Mouse (Mus musculus): ENCODE data around the gene Rab22a. TPM values are rescaled to one million over a fixed set of nuclear protein-coding genes. Genes with fewer than 3 reads are reported as not detected.

Gene Rab22a
- polyA plus RNA-seq, 1 experiment from 2014 or later, result 14.0 TPM

- peak within 1 kb of the TSS; percentile 93 for H3K27ac ChIP-seq (ENCODE audit: low read depth)
- H3K27me3 ChIP-seq (ENCODE audit: insufficient read depth, low read length), result no peaks in the 10 kb centered on the region
- peak within 1 kb of the TSS; percentile 78 for H3K4me2 ChIP-seq (ENCODE audit: low read depth, low read length)
- no peaks in the 10 kb centered on the region for H3K9me3 ChIP-seq (ENCODE audit: low read length)
- no peaks in the 10 kb centered on the region for H3K36me3 ChIP-seq (replicated peaks; ENCODE audit: insufficient read depth, low read length)
- H3K4me3 ChIP-seq (ENCODE audit: low read depth, low read length), result peak within 1 kb of the TSS; percentile 93
- peak; percentile 45 for TF ChIP-seq CTCF (IDR thresholded peaks at IDR 0.05; ENCODE audit: low read depth)
- no peak for TF ChIP-seq EP300 (IDR thresholded peaks at IDR 0.05; ENCODE audit: low read depth)
- peak within 1 kb of the TSS; percentile 82 for H3K9ac ChIP-seq (replicated peaks)
- peak; percentile 99 for DNase-seq
- WGBS (ENCODE audit: insufficient replicate concordance), result 2% methylated on average over 70 of the region's 70 CpGs
- peak; percentile 98 for ATAC-seq
- H3K4me1 ChIP-seq (ENCODE audit: insufficient read depth), result peaks cover 26% of the 10 kb centered on the region
These were observed 77.8 kb downstream of the Rab22a start, which contains the start of gene Vapb for GRCm38 (mm10) chr2:173737222-173737989. TSS of gene Vapb (plus strand) at chr2:173737511.

- Histone ChIP-seq H3K27me3 (ENCODE audit: insufficient read depth, low read length) (no peaks in the 10 kb centered on the region), H3K9ac (replicated peaks) (peak overlapping the region; percentile 82), H3K4me1 (ENCODE audit: insufficient read depth) (peaks cover 26% of the 10 kb centered on the region), H3K36me3 (replicated peaks; ENCODE audit: insufficient read depth, low read length) (no peaks in the 10 kb centered on the region), H3K9me3 (ENCODE audit: low read length) (no peaks in the 10 kb centered on the region), H3K4me2 (ENCODE audit: low read depth, low read length) (peak overlapping the region; percentile 78), H3K4me3 (ENCODE audit: low read depth, low read length) (peak overlapping the region; percentile 93), H3K27ac (ENCODE audit: low read depth) (peak overlapping the region; percentile 93; the same call in 1 of the 2 replicates)
- ATAC-seq, result no peak
- no peak for DNase-seq
- no peak for TF ChIP-seq EP300 (IDR thresholded peaks at IDR 0.05; ENCODE audit: low read depth)
- TF ChIP-seq CTCF (IDR thresholded peaks at IDR 0.05; ENCODE audit: low read depth), result no peak
- 40% methylated on average over 9 of the region's 9 CpGs for WGBS (ENCODE audit: insufficient replicate concordance)
These were observed 78.7 kb downstream of the Rab22a start for GRCm38 (mm10) chr2:173738232-173738631.

- no peaks in the 10 kb centered on the region for H3K36me3 ChIP-seq (replicated peaks; ENCODE audit: insufficient read depth, low read length)
- TF ChIP-seq CTCF (IDR thresholded peaks at IDR 0.05; ENCODE audit: low read depth) (no peak), EP300 (IDR thresholded peaks at IDR 0.05; ENCODE audit: low read depth) (no peak)
- peaks cover 26% of the 10 kb centered on the region for H3K4me1 ChIP-seq (ENCODE audit: insufficient read depth)
- H3K4me2 ChIP-seq (ENCODE audit: low read depth, low read length), result peak overlapping the region; percentile 11; the same call in 1 of the 2 replicates
- no peak overlapping the region for H3K9ac ChIP-seq (replicated peaks)
- H3K9me3 ChIP-seq (ENCODE audit: low read length), result no peaks in the 10 kb centered on the region
- no peaks in the 10 kb centered on the region for H3K27me3 ChIP-seq (ENCODE audit: insufficient read depth, low read length)
- WGBS (ENCODE audit: insufficient replicate concordance), result 62% methylated on average over 7 of the region's 7 CpGs
- DNase-seq (no peak), ATAC-seq (no peak)
- no peak overlapping the region for H3K27ac ChIP-seq (ENCODE audit: low read depth)
- no peak overlapping the region for H3K4me3 ChIP-seq (ENCODE audit: low read depth, low read length)
These were observed 79.5 kb downstream of the Rab22a start for GRCm38 (mm10) chr2:173739107-173739506.

GRCm38 (mm10) chr2:173742090-173742489, 82.5 kb downstream of the Rab22a start:
- no peaks in the 10 kb centered on the region for H3K36me3 ChIP-seq (replicated peaks; ENCODE audit: insufficient read depth, low read length)
- H3K4me1 ChIP-seq (ENCODE audit: insufficient read depth), result peaks cover 33% of the 10 kb centered on the region
- H3K27ac ChIP-seq (ENCODE audit: low read depth), result no peak overlapping the region
- H3K27me3 ChIP-seq (ENCODE audit: insufficient read depth, low read length), result no peaks in the 10 kb centered on the region
- TF ChIP-seq CTCF (IDR thresholded peaks at IDR 0.05; ENCODE audit: low read depth) (no peak), EP300 (IDR thresholded peaks at IDR 0.05; ENCODE audit: low read depth) (no peak)
- H3K9ac ChIP-seq (replicated peaks), result no peak overlapping the region
- WGBS (ENCODE audit: insufficient replicate concordance), result 64% methylated on average over 13 of the region's 13 CpGs
- no peak overlapping the region for H3K4me3 ChIP-seq (ENCODE audit: low read depth, low read length)
- no peak overlapping the region for H3K4me2 ChIP-seq (ENCODE audit: low read depth, low read length)
- no peak for DNase-seq
- no peaks in the 10 kb centered on the region for H3K9me3 ChIP-seq (ENCODE audit: low read length)
- no peak for ATAC-seq

- H3K9ac ChIP-seq (replicated peaks), result 0 out of 2 replicates have a peak overlapping the region, but pooled peaks have one; percentile 23
- ATAC-seq, result no peak
- H3K9me3 ChIP-seq (ENCODE audit: low read length), result no peaks in the 10 kb centered on the region
- no peak overlapping the region for H3K27ac ChIP-seq (ENCODE audit: low read depth)
- no peak for DNase-seq
- H3K4me1 ChIP-seq (ENCODE audit: insufficient read depth), result peaks cover 32% of the 10 kb centered on the region
- H3K4me2 ChIP-seq (ENCODE audit: low read depth, low read length), result no peak overlapping the region
- TF ChIP-seq CTCF (IDR thresholded peaks at IDR 0.05; ENCODE audit: low read depth) (no peak), EP300 (IDR thresholded peaks at IDR 0.05; ENCODE audit: low read depth) (no peak)
- 87% methylated on average over 9 of the region's 9 CpGs for WGBS (ENCODE audit: insufficient replicate concordance)
- H3K4me3 ChIP-seq (ENCODE audit: low read depth, low read length), result no peak overlapping the region
- H3K36me3 ChIP-seq (replicated peaks; ENCODE audit: insufficient read depth, low read length), result no peaks in the 10 kb centered on the region
- no peaks in the 10 kb centered on the region for H3K27me3 ChIP-seq (ENCODE audit: insufficient read depth, low read length)
These were observed 83.2 kb downstream of the Rab22a start for GRCm38 (mm10) chr2:173742744-173743143.

GRCm38 (mm10) chr2:173744070-173744815, 84.7 kb downstream of the Rab22a start:
- ATAC-seq (peak; percentile 47), DNase-seq (no peak)
- H3K9me3 ChIP-seq (ENCODE audit: low read length), result no peaks in the 10 kb centered on the region
- TF ChIP-seq EP300 (IDR thresholded peaks at IDR 0.05; ENCODE audit: low read depth), result no peak
- no peak for TF ChIP-seq CTCF (IDR thresholded peaks at IDR 0.05; ENCODE audit: low read depth)
- no peak overlapping the region for H3K4me2 ChIP-seq (ENCODE audit: low read depth, low read length)
- H3K4me3 ChIP-seq (ENCODE audit: low read depth, low read length), result no peak overlapping the region
- peaks cover 23% of the 10 kb centered on the region for H3K4me1 ChIP-seq (ENCODE audit: insufficient read depth)
- no peaks in the 10 kb centered on the region for H3K27me3 ChIP-seq (ENCODE audit: insufficient read depth, low read length)
- 72% methylated on average over 7 of the region's 7 CpGs for WGBS (ENCODE audit: insufficient replicate concordance)
- H3K36me3 ChIP-seq (replicated peaks; ENCODE audit: insufficient read depth, low read length), result no peaks in the 10 kb centered on the region
- H3K27ac ChIP-seq (ENCODE audit: low read depth), result no peak overlapping the region
- H3K9ac ChIP-seq (replicated peaks), result no peak overlapping the region

Data from liver, postnatal 0 days (tissue).